Mouse (Mus musculus) lung, embryonic 16.5 days (tissue): ENCODE measurements around the gene Tnfrsf12a. TPM values are rescaled to one million over a fixed set of nuclear protein-coding genes. Genes with fewer than 3 reads are reported as not detected.
A peak's percentile ranks its signal among the peaks of the same experiment; 100 is the strongest.

ENCODE experiments used
- ATAC-seq: fragments of 200-750 bp; cut with Nextera tagmentation; 2 replicates; pipeline ENCODE4 v1.8.0; 2017; ENCODE audit warnings: low read depth, mild to moderate bottlenecking, moderate library complexity
- H3K27ac ChIP-seq: fragments of 300-500 bp; sonication (generic); 2 replicates; pipeline ENCODE4 v1.5.1; 2014; ENCODE audit warnings: mild to moderate bottlenecking, control low read depth, low read length
- H3K27me3 ChIP-seq: fragments of 300-500 bp; sonication (generic); 2 replicates; pipeline ENCODE4 v1.6.1; 2014; ENCODE audit warnings: low read depth, low read length, mixed read lengths; ENCODE audit not compliant: control insufficient read depth, insufficient read depth
- H3K36me3 ChIP-seq: fragments of 300-500 bp; sonication (generic); 2 replicates; pipeline ENCODE4 v1.6.1; 2014; ENCODE audit warnings: low read length; ENCODE audit not compliant: control insufficient read depth, insufficient read depth
- H3K4me1 ChIP-seq: fragments of 300-500 bp; sonication (generic); replicated peaks from 2 replicates; pipeline ENCODE4 v1.6.1; 2014; ENCODE audit warnings: low read length, mixed read lengths; ENCODE audit not compliant: control insufficient read depth, insufficient read depth
- H3K4me2 ChIP-seq: fragments of 300-500 bp; sonication (generic); 2 replicates; pipeline ENCODE4 v1.6.1; 2014; ENCODE audit warnings: low read depth, low read length, control low read depth
- H3K4me3 ChIP-seq: fragments of 300-500 bp; sonication (generic); 2 replicates; pipeline ENCODE4 v1.5.1; 2014; ENCODE audit warnings: mild to moderate bottlenecking, low read length, control low read depth
- H3K9ac ChIP-seq: fragments of 300-500 bp; sonication (generic); 2 replicates; pipeline ENCODE4 v1.6.1; 2014; ENCODE audit warnings: low read length, control low read depth
- H3K9me3 ChIP-seq: fragments of 300-500 bp; sonication (generic); 2 replicates; pipeline ENCODE4 v1.6.1; 2016; ENCODE audit warnings: low read length; ENCODE audit not compliant: control insufficient read depth
- WGBS: fragments of 180-500 bp; shearing (Covaris S2); extraction: QIAGEN DNeasy Blood & Tissue Kit; methylation state at CpG from one replicate; pipeline ENCODE4 v1.1.7; 2014; 5-methylcytosine and 5-hydroxymethylcytosine counted together
- polyA plus RNA-seq: library from polyadenylated mRNA; unstranded; fragments of >200 nt; fragmentation: Nextera tagmentation; extraction: Ambion mirVana; gene quantifications from 2 replicates; pipeline ENCODE4 v1.2.1, GENCODE M21; 2015

The Tnfrsf12a gene
- polyA plus RNA-seq, 1 experiment from 2014 or later: 23.1 TPM

DNA sequence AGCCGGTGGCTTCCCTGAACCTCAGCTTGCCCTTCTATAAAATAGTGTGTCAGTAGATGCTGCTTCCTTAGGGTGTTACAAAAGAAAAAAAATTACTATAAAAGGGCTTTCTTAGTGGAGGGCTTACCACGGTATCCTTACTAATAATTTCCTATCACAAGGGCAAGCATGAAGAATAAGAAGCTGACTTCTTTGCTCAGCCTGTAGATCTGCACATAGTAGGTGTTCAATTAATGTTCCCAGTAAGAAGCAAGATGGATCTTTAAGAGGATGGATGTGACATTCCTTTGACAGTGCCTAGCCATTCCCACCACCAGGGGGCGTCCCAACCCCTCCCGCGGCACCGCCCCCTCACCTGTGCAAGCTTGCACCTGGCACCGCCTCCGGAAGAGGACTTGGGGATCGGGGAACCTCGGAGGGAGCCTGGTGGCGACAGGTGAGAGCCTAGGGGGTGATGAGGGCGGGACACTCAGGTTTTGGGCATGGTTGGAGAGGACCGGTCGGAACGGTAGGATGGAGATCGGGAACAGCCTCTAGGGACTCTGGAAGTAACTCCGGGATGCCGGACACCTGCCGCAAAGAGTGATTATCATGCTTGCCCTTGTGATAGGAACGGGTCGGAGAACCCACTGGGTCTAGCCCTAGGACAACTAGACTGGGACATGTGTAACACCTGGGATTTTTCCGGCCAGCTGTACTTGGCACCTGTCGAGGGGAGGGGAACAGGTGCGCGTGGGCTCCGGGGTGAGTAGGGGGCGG lies 17.0 kb downstream of the Tnfrsf12a start, which contains the start of gene Bicdl2:
TSS of gene Bicdl2 (plus strand) at position 390 of the 759 bp plus-strand sequence.
- Histone ChIP-seq H3K4me1 (peaks cover 2% of the 10 kb centered on the region; the same call in 1 of the 2 replicates), H3K9ac (peak within 1 kb of the TSS; percentile 51), H3K4me3 (peak within 1 kb of the TSS; percentile 47), H3K27me3 (peaks cover 11% of the 10 kb centered on the region), H3K9me3 (no peaks in the 10 kb centered on the region), H3K27ac (peak within 1 kb of the TSS; percentile 26; the same call in 1 of the 2 replicates), H3K36me3 (no peaks in the 10 kb centered on the region), H3K4me2 (peak within 1 kb of the TSS; percentile 59)
- ATAC-seq: peak; percentile 66
- WGBS: 5% methylated on average over 27 of the region's 27 CpGs

DNA sequence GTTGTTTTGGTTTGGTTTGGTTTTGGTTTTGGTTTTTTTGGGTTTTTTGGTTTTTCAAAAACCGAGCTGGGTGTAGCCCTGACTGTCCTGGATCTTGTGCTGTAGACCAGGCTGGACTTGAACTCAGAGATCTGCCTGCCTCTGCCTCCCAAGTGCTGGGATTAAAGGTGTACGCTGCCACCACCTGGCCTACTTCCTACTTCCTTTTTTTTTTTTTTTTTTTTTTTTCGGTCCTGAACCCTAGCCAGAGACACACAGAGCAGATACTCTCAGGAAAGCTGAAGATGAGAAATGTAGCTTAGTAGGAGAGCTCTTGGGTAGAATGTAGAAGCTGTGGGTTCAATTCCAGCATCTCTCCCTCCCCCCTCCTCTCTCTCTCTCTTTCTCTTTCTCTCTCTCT lies 18.8 kb downstream of the Tnfrsf12a start:
- H3K9me3 ChIP-seq: no peaks in the 10 kb centered on the region
- no peak overlapping the region for H3K4me3 ChIP-seq
- H3K27me3 ChIP-seq: peaks cover 11% of the 10 kb centered on the region
- 76% methylated on average over 3 of the region's 3 CpGs for WGBS
- H3K4me1 ChIP-seq: no peaks in the 10 kb centered on the region
- H3K9ac ChIP-seq: no peak overlapping the region
- no peaks in the 10 kb centered on the region for H3K36me3 ChIP-seq
- no peak overlapping the region for H3K27ac ChIP-seq
- no peak overlapping the region for H3K4me2 ChIP-seq
- no peak for ATAC-seq

DNA sequence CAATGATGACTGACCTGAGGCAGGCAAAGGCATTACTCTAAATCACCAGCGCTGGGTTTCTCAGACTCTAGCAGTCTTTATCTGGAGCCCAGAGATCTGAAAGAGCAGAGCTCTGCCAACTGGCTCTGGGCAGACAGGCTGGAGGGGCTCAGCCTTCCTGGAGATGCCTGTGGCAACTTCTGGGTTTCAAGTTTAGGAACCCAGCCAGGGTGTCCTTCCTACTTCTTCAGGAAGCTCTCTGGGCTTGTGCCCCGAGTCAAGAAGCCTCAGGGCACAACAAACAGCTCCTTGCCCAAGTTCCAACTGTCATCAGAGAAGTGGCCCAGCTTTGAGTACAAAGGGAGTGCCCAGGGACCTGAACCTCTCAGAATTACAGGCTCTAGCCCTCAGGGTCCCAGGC lies 22.9 kb downstream of the Tnfrsf12a start:
- Histone ChIP-seq H3K4me1 (no peaks in the 10 kb centered on the region), H3K36me3 (no peaks in the 10 kb centered on the region), H3K9me3 (no peaks in the 10 kb centered on the region), H3K4me3 (no peak overlapping the region), H3K27ac (no peak overlapping the region), H3K27me3 (no peaks in the 10 kb centered on the region), H3K9ac (no peak overlapping the region), H3K4me2 (no peak overlapping the region)
- 45% methylated on average over 2 of the region's 2 CpGs for WGBS
- ATAC-seq: no peak

DNA sequence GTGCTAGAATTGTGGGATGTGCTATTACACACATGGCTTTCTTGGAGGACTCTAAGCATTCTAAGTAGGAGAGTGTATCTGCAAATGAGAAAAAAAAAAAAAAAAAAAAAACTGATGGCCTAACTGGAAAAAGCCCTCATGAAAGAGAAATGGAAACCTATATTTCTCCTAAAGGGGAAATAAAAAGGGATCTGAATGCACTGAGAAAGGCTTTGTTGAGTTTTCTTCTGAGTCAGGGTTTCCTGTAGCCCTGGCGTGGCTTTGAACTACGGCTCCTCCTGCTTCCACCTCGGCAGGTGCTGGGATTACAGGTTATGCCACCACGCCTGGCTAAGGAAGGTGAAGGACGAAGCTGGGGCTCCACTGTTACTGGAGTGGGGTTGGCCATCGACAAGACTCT lies 23.3 kb downstream of the Tnfrsf12a start:
- WGBS: 40% methylated on average over 6 of the region's 6 CpGs
- ATAC-seq: no peak
- H3K4me1 ChIP-seq: no peaks in the 10 kb centered on the region

DNA sequence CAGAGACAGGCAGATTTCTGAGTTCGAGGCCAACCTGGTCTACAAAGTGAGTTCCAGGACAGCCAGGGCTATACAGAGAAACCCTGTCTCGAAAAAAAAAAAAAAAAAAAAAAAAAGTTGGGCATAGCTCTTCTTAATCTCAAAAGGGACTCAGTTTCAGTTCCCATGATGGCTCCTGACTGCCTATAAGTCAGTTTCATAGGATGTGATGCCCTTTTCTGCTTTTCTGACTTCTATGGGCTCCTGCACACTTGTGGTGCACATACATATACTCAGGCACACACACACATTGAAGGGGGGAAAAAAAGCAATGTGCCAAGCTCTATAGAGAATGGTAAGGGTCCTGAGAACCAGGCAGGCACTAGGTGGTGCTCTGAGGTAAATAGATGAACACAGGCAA lies 23.9 kb downstream of the Tnfrsf12a start:
- Histone ChIP-seq H3K27me3 (no peaks in the 10 kb centered on the region), H3K4me2 (no peak overlapping the region), H3K9me3 (no peaks in the 10 kb centered on the region), H3K4me1 (no peaks in the 10 kb centered on the region), H3K27ac (no peak overlapping the region), H3K36me3 (no peaks in the 10 kb centered on the region), H3K9ac (no peak overlapping the region), H3K4me3 (no peak overlapping the region)
- WGBS: 55% methylated on average over 1 of the region's 2 CpGs
- ATAC-seq: no peak

More for the DNA sequence above, 23.3 kb downstream of the Tnfrsf12a start:
- Histone ChIP-seq H3K4me2 (no peak overlapping the region), H3K4me3 (no peak overlapping the region), H3K9ac (no peak overlapping the region), H3K27me3 (no peaks in the 10 kb centered on the region), H3K27ac (no peak overlapping the region), H3K36me3 (no peaks in the 10 kb centered on the region), H3K9me3 (no peaks in the 10 kb centered on the region)

DNA sequence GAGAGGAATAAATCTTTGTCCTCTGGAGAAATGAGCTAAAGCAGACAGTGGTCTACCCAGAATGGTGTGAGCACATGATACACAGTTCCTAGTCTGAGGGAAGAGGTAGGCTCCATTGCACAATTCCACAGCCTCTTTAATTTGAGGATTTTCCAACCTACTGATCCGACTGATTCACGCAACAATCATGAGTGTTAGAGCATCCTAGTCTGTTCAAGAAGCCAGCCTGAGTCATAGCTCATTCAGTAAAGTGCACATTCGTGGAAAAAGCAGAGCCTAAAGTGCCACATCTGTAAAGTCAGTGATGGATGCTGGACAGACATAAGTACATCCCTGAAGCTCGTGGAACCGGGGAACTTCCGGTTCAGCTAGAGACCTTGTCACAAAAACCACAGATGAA lies 25.9 kb downstream of the Tnfrsf12a start:
- Histone ChIP-seq H3K36me3 (no peaks in the 10 kb centered on the region), H3K4me1 (no peaks in the 10 kb centered on the region), H3K27me3 (no peaks in the 10 kb centered on the region), H3K9ac (no peak overlapping the region), H3K4me2 (no peak overlapping the region), H3K4me3 (no peak overlapping the region), H3K9me3 (no peaks in the 10 kb centered on the region), H3K27ac (no peak overlapping the region)
- WGBS: 71% methylated on average over 6 of the region's 6 CpGs
- ATAC-seq: no peak

GRCm38 (mm10) chr17:23645894-23646293 lies 31.4 kb downstream of the Tnfrsf12a start:
- no peaks in the 10 kb centered on the region for H3K36me3 ChIP-seq
- ATAC-seq: no peak
- 34% methylated on average over 10 of the region's 10 CpGs for WGBS

GRCm38 (mm10) chr17:23644613-23645495 lies 32.4 kb downstream of the Tnfrsf12a start, which contains the start of gene Mmp25:
Gene Mmp25 (minus strand): TSS chr17:23645277.
- peaks cover 11% of the 10 kb centered on the region for H3K27me3 ChIP-seq
- peak within 1 kb of the TSS; percentile 66 for H3K9ac ChIP-seq
- peak; percentile 61 for ATAC-seq
- H3K9me3 ChIP-seq: no peaks in the 10 kb centered on the region
- H3K27ac ChIP-seq: no peak within 1 kb of the TSS
- WGBS: under 1% methylated on average over 58 of the region's 58 CpGs
- H3K4me1 ChIP-seq: peaks cover 8% of the 10 kb centered on the region; the same call in 1 of the 2 replicates
- peak within 1 kb of the TSS; percentile 93 for H3K4me2 ChIP-seq
- no peaks in the 10 kb centered on the region for H3K36me3 ChIP-seq
- peak within 1 kb of the TSS; percentile 58 for H3K4me3 ChIP-seq

More at GRCm38 (mm10) chr17:23645894-23646293, 31.4 kb downstream of the Tnfrsf12a start:
- H3K9ac ChIP-seq: no peak overlapping the region
- no peak overlapping the region for H3K4me3 ChIP-seq
- no peak overlapping the region for H3K27ac ChIP-seq
- H3K4me2 ChIP-seq: no peak overlapping the region
- no peaks in the 10 kb centered on the region for H3K9me3 ChIP-seq
- H3K27me3 ChIP-seq: peaks cover 11% of the 10 kb centered on the region
- H3K4me1 ChIP-seq: peaks cover 8% of the 10 kb centered on the region; the same call in 1 of the 2 replicates

DNA sequence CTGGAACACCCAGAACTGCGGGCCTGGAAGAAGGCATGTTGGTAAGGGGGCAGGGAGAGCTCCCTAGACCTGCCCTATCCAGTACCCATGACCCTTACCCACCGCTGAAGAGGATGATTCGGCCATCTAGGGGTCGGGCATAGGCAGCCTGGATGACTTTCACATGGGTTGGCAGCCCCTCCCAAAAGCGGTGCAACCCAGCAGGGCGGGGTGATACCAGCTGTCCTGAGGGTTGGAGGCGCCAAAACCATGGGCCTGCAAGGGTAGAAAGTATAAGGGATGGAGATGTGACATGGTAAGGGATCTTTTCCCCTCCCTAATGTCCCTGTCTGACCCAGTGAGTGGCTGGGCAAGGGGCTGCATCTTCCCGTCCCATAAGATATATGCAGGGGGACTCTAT lies 46.0 kb downstream of the Tnfrsf12a start:
- no peak overlapping the region for H3K4me3 ChIP-seq
- no peaks in the 10 kb centered on the region for H3K9me3 ChIP-seq
- WGBS: 74% methylated on average over 8 of the region's 8 CpGs
- H3K4me2 ChIP-seq: no peak overlapping the region
- no peaks in the 10 kb centered on the region for H3K36me3 ChIP-seq
- H3K27me3 ChIP-seq: no peaks in the 10 kb centered on the region
- no peaks in the 10 kb centered on the region for H3K4me1 ChIP-seq
- ATAC-seq: no peak
- H3K27ac ChIP-seq: no peak overlapping the region
- no peak overlapping the region for H3K9ac ChIP-seq
